Mouse (Mus musculus): ENCODE results near the gene Olfr1443.
"Not testable (repeated sequence)": the region's sequence is repeated elsewhere in the genome, so short reads cannot be mapped to it uniquely, and the experiment has no call there.

Gene Olfr1443

GRCm38 (mm10) chr19:12677812-12678211 lies at the start of gene Olfr1443:
Gene Olfr1443 (plus strand): TSS chr19:12678112.
- DNase-seq (ENCODE audit: low spot score in 2 of 2), result no peak

GRCm38 (mm10) chr19:12633176-12633575 lies 44.7 kb upstream of the Olfr1443 start, which contains the start of gene Glyat:
Gene Glyat (plus strand): TSS chr19:12633308.
- no peak for DNase-seq (ENCODE audit: low spot score in 2 of 2)

- DNase-seq (ENCODE audit: low spot score in 2 of 2), result no peak
Observed at GRCm38 (mm10) chr19:12634259-12634658, 43.7 kb upstream of the Olfr1443 start.

GRCm38 (mm10) chr19:12634963-12635362 lies 42.9 kb upstream of the Olfr1443 start:
- DNase-seq (ENCODE audit: low spot score in 2 of 2), result no peak

- DNase-seq (ENCODE audit: low spot score in 2 of 2), result no peak
Observed at GRCm38 (mm10) chr19:12636863-12637262, 41.0 kb upstream of the Olfr1443 start.

GRCm38 (mm10) chr19:12638049-12638448 lies 39.9 kb upstream of the Olfr1443 start:
- DNase-seq (ENCODE audit: low spot score in 2 of 2), result no peak

GRCm38 (mm10) chr19:12649511-12649910 lies 28.4 kb upstream of the Olfr1443 start:
- no peak for DNase-seq (ENCODE audit: low spot score in 2 of 2)

- no peak for DNase-seq (ENCODE audit: low spot score in 2 of 2)
Observed at GRCm38 (mm10) chr19:12666156-12666555, 11.8 kb upstream of the Olfr1443 start.

GRCm38 (mm10) chr19:12668601-12669000 lies 9.3 kb upstream of the Olfr1443 start:
- not testable (repeated sequence) for DNase-seq (ENCODE audit: low spot score in 2 of 2)

GRCm38 (mm10) chr19:12670139-12670538 lies 7.8 kb upstream of the Olfr1443 start, which contains the start of gene Olfr1442:
Gene Olfr1442 (plus strand): TSS chr19:12670439.
- no peak for DNase-seq (ENCODE audit: low spot score in 2 of 2)

- DNase-seq (ENCODE audit: low spot score in 2 of 2), result no peak
Observed at GRCm38 (mm10) chr19:12671051-12671450, 6.9 kb upstream of the Olfr1443 start.

- DNase-seq (ENCODE audit: low spot score in 2 of 2), result no peak
Observed at GRCm38 (mm10) chr19:12684638-12685037, 6.7 kb downstream of the Olfr1443 start.

GRCm38 (mm10) chr19:12685231-12685630 lies 7.3 kb downstream of the Olfr1443 start:
- no peak for DNase-seq (ENCODE audit: low spot score in 2 of 2)

- DNase-seq (ENCODE audit: low spot score in 2 of 2), result no peak
Observed at GRCm38 (mm10) chr19:12695590-12695989, 17.7 kb downstream of the Olfr1443 start, which contains the start of gene Keg1. Gene Keg1 (plus strand): TSS chr19:12695786.

- DNase-seq (ENCODE audit: low spot score in 2 of 2), result no peak
Observed at GRCm38 (mm10) chr19:12696221-12696620, 18.3 kb downstream of the Olfr1443 start.

GRCm38 (mm10) chr19:12708458-12708857 lies 30.5 kb downstream of the Olfr1443 start:
- DNase-seq (ENCODE audit: low spot score in 2 of 2), result no peak

- no peak for DNase-seq (ENCODE audit: low spot score in 2 of 2)
Observed at GRCm38 (mm10) chr19:12708986-12709385, 31.1 kb downstream of the Olfr1443 start.

- no peak for DNase-seq (ENCODE audit: low spot score in 2 of 2)
Observed at GRCm38 (mm10) chr19:12719189-12719588, 41.3 kb downstream of the Olfr1443 start.

GRCm38 (mm10) chr19:12720463-12720862 lies 42.6 kb downstream of the Olfr1443 start:
- DNase-seq (ENCODE audit: low spot score in 2 of 2), result no peak

- not testable (repeated sequence) for DNase-seq (ENCODE audit: low spot score in 2 of 2)
Observed at GRCm38 (mm10) chr19:12720919-12721318, 43.0 kb downstream of the Olfr1443 start.

GRCm38 (mm10) chr19:12721596-12721995 lies 43.7 kb downstream of the Olfr1443 start:
- DNase-seq (ENCODE audit: low spot score in 2 of 2), result not testable (repeated sequence)

GRCm38 (mm10) chr19:12722308-12722707 lies 44.4 kb downstream of the Olfr1443 start:
- peak in 1 of 2 experiments; percentile 24 for DNase-seq (ENCODE audit: low spot score in 2 of 2)

GRCm38 (mm10) chr19:12725851-12726250 lies 47.9 kb downstream of the Olfr1443 start:
- DNase-seq (ENCODE audit: low spot score in 2 of 2), result no peak

GRCm38 (mm10) chr19:12731036-12731435 lies 53.1 kb downstream of the Olfr1443 start:
- DNase-seq (ENCODE audit: low spot score in 2 of 2), result no peak
